Mouse (Mus musculus): ENCODE data around the gene Polr2l.

Polr2l gene

DNA sequence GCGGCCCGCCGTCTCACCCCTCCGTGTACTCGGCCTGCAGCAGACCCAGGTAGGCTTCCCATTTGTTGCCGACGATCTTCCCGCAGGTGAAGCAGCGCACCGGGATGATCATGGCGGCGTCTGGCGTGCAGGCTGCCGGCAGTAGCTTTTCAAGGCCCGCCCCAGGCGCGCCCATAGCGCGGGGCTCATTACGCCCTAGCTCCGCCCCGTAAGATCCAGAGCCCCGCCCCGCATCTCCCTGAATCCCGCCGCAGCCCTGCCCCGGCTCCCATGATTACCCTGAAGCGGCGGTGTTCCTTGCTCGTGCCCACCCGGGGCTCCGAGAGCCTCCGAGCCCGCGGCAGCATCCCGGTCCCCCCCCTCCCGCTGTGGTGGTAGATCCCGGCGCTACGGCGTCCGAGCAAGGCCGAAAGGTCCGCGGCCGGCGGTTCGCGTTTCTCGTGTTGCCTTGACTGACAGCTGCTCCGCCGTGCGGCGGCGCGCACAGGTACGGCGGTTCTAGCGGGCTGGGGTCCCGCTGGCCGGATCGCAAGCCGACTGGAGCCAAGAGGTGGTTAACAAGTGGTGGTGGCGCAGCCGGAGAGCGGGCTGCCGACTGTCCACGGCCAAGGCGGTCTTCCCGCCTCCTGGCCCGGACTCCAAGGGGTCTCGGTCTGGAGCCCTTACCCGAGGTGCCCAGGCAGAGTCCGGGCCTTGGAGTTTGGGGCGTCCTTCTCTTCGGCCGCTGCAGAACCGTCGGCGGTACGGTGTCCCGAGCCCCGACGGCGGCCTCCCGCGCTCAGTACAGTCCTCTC, at the start of gene Polr2l, which contains the start of gene Tspan4:
Gene Polr2l, minus strand, starts transcription at position 122 of the 794 bp plus-strand sequence.
Gene Tspan4, plus strand, starts transcription at position 230 of the 794 bp plus-strand sequence.
- ATAC-seq (ENCODE audit: low TSS enrichment): peak; percentile 68

DNA sequence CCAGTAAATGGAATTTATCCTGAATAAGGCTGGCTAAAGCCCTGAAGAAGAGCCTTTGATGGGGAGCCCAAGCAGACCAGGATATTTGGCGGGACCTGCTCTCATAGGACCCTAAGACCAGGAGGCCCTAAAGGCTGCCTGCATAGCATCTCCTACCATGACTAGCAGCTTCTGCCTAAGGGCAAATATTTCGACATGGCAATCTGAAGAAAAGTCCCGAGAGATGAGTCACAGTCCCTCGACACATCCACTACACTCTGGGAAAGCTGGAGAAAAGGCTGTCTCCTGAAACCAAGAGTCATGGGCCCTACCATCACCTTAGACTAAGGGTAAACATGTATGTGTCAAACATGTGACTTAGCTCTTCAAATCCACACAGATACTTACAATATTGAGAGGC, 49.3 kb upstream of the Polr2l start:
- no peak for ATAC-seq (ENCODE audit: low TSS enrichment)

DNA sequence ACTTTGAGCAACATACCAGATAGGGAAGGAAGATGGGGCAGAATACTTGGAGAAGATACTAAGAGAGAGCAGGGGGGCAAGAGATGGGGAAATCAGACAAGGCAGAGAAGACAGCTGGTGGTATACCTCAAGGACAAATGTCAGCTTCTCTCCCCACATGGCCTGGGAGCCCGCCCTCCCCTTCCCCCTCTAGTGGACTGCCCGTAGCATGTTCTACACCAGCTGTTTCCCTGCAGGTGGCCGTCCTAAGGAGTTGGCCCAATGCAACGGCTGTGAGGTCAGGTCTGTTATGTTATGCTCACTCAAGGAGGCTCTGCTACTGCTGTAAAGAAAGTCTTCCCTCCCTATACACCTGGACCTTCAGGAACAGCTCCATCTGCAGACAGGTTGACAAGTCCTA, 48.1 kb upstream of the Polr2l start:
- no peak for ATAC-seq (ENCODE audit: low TSS enrichment)

DNA sequence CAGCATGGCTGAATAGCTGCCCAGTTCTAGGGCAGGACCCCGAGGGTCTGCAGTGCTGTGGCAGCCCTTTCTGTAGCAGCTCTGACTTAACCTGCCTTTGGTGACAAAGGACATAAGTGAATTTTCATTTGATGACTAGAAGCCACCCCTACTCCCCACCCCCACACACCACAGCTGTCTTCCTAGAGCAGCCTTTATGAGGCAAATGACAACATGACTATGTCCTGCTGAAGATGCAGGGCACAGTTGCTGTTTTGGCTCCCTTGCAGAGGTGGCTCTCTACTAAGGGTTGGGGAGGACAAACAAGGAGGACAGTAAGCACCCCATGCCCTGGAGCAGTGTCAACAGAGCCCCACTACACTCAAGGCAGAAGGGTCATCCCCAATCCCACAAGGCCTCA, 44.9 kb upstream of the Polr2l start:
- no peak for ATAC-seq (ENCODE audit: low TSS enrichment)

DNA sequence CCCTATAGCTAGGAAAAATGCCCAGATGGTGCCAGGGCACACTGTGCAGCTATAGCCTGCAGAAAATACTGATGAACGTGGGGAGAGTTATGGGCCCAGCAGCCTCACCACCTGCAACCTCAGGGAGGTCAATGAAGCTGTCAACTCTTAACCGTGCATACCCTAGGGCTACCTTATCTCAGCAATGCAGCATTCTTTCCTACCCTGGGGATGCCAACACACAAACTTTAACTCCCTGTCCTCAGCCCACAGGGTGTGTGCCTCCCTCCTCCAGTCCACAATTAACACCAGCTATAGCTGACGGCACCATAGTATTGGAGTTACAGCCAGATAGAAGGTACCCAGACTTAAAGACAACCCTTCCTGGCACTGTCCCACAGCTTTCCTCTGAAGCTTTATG, 44.0 kb upstream of the Polr2l start:
- no peak for ATAC-seq (ENCODE audit: low TSS enrichment)

DNA sequence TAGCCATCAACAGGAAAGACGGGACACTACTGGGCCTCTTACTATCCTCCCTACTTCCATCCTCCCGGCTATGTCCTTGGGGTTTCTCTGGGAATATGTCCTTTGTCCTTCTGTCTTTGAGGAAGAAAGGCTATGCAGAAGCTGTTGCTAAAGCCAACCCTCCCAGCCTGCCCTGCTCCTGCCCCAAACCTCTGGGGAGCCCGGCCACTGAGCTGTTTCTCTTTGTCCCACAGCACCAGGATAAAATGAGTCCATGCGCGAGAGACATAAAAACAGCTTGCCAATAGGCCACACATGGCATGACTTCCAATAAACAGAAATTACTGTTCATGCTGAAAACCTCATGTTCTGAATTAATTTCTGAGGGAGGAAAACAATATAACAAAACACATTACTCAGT, 43.4 kb upstream of the Polr2l start:
- ATAC-seq (ENCODE audit: low TSS enrichment): no peak

DNA sequence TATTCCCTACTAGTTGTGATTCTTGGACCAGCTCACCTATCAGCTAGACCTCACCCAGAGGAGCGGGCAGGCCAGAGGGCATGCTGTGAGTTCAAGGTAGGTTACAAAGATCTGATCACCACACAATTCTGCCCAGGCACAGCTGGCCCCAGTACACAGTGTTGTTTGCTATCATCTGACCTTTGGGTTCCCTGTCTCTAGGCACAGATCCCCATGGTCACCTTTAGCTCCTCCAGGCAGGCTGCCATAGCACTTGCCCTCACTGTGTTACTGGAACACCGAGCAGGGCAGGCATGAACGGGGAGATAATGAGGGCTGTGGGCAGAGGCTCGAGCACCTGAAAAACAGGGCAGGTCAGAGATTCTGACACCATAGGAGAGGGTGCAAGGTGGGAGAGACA, 42.7 kb upstream of the Polr2l start:
- no peak for ATAC-seq (ENCODE audit: low TSS enrichment)

DNA sequence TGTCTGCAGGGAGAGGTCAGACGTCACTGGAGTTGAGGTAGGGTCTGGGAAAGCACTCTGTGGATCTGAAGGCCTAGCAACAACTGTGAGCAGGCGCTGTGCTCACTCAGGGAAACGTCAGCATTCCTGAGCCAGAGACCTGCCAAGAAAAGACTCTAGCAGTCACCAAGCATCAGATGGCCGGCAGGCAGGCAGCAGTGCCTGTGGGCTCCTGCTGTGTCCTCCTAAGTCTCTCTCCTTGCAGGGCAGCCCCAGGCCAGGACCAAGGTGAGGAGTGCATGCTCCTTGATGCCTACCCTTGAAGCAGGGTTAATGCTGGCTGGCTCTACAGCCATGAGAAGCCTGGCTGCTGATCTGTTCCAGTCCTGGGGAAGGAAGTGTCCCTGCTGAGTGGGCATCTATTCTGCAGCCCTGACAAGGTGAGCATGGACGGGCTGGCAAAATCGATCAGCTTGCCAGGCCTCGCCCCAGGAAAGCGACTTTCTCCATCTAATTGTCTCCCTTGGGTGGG, 35.8 kb upstream of the Polr2l start:
- ATAC-seq (ENCODE audit: low TSS enrichment): peak; percentile 38; the same call in 1 of the 2 replicates

DNA sequence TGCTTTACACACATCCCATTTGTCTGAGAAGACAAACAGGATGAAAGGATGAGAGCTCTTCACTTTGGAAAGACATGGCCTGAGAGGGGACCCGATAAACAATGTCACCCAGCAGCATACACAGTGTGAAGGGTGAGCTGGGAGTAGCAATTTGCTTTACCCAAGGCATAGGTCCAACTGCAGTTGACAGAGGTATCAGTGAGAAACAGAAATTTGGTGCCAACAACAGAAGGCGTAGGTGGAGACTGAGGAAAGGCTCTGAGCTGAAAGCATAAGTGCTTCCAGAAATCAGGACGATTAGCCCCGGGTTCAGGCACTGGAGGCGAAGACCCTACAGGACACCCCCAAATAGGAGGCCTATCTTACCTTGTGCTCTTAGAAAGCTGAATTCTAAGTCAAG, 35.3 kb upstream of the Polr2l start:
- no peak for ATAC-seq (ENCODE audit: low TSS enrichment)

DNA sequence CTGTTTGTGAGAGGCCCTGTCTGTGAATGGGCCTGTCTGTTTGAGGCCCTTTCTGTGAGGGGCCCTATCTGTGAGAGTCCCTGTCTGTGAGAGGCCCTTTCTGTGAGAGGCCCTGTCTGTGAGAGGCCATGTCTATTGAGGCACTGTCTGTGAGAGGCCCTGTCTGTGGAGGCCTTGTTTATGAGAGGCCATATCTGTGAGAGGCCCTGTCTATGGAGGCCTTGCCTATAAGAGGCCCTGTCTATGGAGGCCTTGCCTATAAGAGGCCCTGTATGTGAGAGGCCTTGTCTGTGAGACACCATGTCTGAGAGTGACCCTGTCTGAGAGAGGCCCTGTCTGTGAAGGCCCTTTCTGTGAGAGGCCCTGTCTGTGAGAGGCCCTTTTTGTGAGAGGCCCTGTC, 33.2 kb upstream of the Polr2l start:
- no peak for ATAC-seq (ENCODE audit: low TSS enrichment)

DNA sequence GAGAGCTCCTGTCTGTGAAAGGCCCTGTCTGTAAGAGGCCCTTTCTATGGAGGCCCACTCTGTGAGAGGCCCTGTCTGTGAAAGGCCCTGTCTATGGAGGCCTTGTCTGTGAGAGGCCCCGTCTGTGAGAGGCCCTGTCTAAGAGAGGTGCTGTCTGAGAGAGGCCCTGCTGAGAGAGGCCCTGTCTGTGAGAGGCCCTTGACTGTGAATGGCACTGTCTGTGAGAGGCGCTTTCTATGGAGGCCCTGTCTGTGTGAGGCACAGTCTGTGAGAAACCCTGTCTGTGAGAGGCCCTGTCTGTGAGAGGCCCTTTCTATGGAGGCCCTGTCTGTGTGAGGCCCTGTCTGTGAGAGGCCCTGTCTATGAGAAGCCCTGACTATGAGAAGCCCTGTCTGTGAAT, 31.3 kb upstream of the Polr2l start:
- ATAC-seq (ENCODE audit: low TSS enrichment): no peak

DNA sequence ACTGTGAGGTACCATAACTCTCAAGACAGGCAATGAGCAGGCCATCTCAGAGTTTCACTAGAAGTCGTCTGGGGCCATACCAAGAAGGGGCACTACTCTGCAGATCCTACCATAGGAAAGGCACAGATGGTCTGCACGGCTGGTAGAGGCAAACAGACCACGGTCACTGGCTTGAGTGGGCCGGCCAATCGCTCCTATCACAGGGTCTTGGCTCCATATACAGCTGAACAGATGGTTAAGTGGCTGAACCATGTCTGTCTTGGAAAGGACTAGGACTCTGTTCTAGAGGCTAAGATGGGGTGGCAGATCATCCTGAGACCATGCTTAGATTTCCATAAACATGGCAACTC, 27.6 kb upstream of the Polr2l start:
- no peak for ATAC-seq (ENCODE audit: low TSS enrichment)

DNA sequence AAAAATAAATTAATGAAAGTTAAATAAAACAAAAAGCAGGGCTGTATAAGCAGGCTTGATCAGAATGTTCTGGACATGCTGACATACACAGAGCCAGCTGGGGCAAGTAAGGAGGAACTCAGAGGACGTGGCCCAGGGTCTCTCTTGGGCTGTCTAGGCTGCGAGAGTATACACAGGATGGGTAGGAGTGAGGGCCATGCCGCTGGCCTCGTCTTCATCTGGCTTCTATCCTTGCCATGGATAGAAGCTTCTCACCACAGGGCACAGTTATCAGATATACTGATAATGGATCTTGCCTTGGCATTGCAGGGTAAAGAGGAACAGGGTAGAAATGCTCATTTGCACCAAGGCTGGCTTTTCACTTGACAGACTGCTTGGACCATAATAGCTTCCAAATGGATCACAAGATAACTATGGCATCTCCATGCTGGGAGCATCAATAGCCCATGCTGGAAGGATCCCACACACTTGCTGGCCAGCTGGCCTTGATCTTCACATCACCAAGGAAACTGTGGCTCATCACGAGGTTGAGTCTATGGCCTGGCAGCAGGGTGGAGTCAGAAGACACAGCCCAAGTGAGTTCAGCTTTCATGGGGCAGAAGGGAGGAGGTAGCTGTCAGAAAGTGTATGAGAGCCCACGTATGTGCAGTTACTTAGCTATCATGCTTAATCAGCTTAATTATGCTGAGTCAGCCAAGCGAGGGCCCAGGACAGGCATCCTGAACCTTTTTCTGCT, 27.1 kb upstream of the Polr2l start:
- no peak for ATAC-seq (ENCODE audit: low TSS enrichment)

DNA sequence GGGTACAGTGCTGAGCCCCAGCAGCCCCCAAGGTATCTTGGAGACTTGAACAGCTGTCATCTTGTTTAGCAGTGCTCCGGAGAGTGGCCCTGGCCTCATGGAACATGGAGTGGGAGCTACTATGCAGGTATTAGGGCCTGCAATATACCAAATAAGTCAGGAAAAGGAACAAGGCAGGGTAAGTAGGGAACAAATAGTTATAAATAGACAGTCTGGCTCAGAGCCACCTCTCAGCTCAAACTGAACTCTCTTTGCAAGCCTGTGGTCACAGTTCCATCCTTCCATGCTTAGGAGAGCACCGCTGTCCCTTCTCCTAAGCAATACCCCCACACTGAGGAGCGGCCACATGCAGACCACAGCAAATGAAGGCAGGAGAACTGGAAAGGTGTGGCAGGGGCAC, 22.7 kb upstream of the Polr2l start:
- no peak; the same call in 1 of the 2 replicates for ATAC-seq (ENCODE audit: low TSS enrichment)

DNA sequence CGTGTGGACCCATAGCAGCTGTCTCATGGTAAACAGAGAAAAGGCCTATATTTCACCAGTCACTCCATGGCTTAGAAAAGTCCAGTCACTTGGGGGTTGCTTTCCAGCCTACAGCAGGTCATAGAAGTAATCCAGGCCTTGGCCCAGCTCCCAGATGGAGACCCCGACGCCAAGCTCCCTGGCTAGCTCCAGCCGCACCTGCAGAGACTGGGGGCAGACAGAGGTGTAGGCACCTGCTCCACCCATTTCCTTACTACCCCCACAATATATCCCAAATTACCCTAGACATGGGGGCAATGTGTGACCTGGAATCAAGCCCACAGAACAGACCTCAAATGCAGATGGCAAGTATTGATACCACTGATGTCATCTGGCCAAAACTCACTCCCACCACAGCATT, 21.0 kb upstream of the Polr2l start:
- no peak for ATAC-seq (ENCODE audit: low TSS enrichment)

DNA sequence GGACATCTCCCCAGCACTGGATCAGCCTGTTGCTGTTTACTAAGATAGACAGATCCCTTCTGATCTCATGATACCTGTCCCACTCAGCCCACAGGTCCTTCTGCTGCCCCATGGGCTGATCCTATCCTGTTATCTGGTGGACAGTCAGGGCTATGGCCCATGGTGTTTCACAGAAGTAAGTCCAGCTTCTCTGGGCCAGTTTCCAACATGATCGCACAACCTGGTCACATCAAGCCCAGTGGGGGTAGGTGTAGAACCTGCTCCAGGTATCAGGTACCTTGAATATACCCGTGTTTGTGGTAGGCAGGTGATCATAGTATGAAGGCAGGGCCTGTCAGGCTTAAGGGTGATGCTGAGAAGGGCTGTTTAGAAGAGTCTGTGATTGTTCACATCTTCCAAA, 20.4 kb upstream of the Polr2l start:
- ATAC-seq (ENCODE audit: low TSS enrichment): no peak

DNA sequence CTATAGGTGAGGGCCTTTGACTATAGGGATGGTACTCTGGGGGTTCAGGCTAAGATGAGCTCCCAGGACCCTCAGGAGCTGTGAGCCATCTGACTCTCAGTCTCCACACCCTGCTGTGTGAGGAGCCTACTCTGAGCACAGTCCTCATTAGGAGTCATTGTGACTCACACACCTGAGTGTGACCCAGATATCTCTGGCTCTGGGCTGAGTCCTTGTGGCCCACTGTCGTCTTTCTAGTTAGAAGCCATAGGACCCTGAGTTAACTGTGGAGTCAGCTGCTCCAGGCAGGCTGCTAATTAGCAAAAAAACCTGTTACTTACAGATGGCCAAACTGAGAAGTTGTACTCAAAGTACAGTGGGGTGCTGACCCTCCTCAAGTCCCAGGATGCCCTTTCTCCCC, 18.8 kb upstream of the Polr2l start:
- no peak for ATAC-seq (ENCODE audit: low TSS enrichment)

DNA sequence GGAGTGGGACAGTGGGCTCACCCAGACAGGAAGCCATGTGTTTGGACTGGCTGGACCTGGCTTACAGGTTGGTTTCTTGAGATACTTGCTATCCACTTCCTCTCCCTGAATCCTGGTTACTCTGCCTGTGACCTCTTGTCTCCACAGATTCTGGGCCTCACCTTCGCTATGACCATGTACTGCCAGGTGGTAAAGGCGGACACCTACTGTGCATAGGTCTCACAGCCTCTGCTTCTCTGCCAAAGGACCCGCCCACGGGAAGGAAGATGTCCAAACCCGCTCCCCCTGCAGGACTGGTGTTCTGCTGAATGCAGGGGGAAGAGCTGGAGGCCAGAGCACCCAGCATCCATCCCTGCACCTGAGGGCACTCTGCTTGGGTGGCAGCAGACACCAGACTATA, 17.8 kb upstream of the Polr2l start:
- ATAC-seq (ENCODE audit: low TSS enrichment): no peak

DNA sequence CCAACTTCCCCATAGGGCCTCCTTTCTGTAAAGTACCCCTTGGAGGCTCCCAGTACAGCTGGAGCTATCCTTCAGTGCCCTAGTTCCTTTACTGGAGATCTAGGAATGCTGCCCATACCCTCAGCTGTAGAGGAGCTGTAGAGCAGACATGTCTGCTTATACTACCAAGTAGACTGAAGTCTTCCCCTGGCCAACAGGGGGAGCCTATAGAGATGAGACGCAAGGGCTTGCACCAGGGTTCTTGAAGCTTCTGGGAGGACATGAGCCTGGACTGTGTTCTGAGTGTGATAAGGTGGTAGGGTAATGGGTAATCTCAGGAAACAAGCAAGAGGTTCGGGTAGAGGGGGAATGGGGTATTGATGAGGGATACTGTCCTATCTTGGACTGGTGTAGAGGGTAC, 16.2 kb upstream of the Polr2l start:
- no peak for ATAC-seq (ENCODE audit: low TSS enrichment)

DNA sequence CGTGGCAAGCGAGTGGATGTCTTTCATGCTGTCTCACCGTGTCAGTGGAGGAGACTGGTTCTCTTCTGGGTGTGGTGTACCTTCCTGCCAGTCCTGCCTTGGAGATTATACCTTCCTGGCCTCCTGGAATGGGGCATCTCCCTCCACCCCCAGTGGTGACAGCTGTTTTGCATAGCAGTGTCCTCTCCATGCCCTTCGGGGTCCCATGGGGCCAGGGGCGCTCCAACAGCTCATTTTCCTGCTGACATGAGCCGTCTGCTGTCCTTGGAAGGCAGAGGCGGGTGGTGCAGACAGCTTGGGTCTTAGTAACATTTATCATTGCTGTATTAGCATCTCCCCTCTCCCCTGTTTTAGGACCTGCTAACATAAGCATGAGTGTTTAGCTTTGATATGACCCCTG, 12.2 kb upstream of the Polr2l start:
- ATAC-seq (ENCODE audit: low TSS enrichment): no peak

DNA sequence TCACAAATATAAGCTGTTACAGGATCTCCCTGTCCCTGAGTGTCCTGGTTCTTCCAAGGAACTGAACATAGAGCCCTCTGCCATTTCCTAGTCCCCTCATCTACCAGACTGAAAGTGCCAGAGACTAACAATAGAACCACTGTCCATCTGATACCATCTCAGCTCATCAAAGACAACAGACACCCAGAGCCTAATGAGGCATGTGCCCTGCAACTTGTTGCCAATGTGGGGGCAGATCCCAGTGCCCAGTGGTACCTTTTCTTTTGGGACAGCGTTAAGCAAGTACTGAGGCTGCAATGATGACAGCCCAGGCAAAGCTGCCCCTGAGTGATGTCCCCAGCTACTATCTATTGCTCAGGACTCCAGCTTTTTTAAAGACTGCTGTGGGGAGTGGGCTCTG, 11.3 kb upstream of the Polr2l start:
- no peak for ATAC-seq (ENCODE audit: low TSS enrichment)

DNA sequence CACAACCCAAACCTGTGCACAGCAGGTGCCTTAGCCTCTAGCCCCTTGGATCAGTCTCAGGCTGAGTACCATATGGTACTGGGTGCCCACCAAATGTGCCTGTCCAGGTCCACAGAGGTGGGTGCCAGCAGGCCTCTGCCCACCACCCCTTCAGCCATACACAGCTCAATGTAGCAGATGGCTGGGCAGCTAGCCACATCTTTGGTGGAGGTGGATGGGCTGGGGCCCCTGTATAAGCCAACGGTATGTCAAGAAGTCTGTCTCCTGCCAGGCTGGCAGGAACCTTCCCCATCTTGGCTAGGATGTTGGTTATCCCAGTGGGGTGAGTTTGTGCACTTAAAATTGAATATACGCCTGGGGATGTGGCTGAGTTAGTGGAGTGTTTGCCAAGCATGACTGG, 10.7 kb upstream of the Polr2l start:
- ATAC-seq (ENCODE audit: low TSS enrichment): no peak

DNA sequence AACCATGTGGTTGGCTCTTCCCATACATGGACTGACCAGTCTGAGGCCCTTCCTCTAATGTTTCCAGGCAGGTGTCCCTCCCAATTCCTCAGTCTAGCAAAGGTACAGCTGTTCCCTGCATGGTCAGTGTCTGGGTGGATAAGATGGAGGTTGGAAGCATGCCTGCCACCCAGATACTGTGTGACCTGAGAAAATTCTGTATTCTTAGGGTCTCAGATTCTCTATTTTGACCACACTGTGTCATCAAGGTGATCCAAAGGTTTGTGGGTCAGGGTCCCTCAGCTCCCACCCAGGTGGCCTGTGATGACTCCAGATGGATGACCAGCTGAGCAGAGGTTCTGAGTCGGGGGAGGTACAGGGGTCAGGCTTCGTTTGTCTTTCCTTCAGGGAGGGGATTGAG, 10.3 kb upstream of the Polr2l start:
- ATAC-seq (ENCODE audit: low TSS enrichment): no peak
